Mouse (Mus musculus): ENCODE results near the gene Pcgf5. TPM values are rescaled to one million over a fixed set of nuclear protein-coding genes. Genes with fewer than 3 reads are reported as not detected.
"Not testable (repeated sequence)": the region's sequence is repeated elsewhere in the genome, so short reads cannot be mapped to it uniquely, and the experiment has no call there.

The Pcgf5 gene
- polyA plus RNA-seq, 1 experiment from 2014 or later, result 7.4 TPM

DNA sequence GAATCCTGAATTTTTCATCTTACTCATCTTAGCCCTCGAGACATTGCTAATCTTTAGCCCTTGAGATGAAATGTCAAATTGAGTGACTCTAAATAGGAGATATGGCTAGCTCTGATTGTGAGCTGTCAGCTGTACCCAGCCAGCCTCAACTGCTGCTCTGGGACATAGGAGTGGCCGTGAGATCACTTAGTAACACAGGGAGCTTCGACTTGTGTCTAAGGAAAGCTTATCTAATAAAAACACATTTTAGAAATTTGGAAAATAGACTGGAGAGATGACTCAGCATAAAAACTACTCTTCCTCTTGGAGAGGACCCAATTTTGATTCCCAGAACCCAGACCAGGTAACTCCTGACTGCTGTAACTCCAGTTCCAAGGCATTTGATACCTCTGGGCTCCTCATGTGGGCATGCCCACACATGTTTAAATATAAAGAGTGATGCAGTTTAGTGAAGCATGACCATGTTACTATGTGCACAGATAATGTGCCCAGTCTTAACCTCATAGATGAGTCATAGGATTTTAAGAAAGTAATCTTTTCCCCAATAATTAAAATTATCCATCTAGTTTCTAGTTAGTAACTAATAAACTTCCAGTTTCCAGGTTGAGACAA lies 103.0 kb downstream of the Pcgf5 start:
- no peak overlapping the region for H3K4me3 ChIP-seq
- no peaks in the 10 kb centered on the region for H3K36me3 ChIP-seq
- H3K4me2 ChIP-seq, result no peak overlapping the region
- no peak overlapping the region for H3K9ac ChIP-seq
- no peaks in the 10 kb centered on the region for H3K4me1 ChIP-seq
- H3K27ac ChIP-seq, result no peak overlapping the region
- no peaks in the 10 kb centered on the region for H3K27me3 ChIP-seq
- ATAC-seq (ENCODE audit: insufficient number of reproducible peaks, insufficient read depth, low FRiP score, low TSS enrichment, low read depth), result no peak
- H3K9me3 ChIP-seq, result no peaks in the 10 kb centered on the region; the same call in 1 of the 2 replicates
- 76% methylated on average over 3 of the region's 3 CpGs for WGBS

- Histone ChIP-seq H3K4me1 (no peaks in the 10 kb centered on the region), H3K9ac (no peak overlapping the region), H3K4me2 (no peak overlapping the region), H3K4me3 (no peak overlapping the region), H3K27ac (no peak overlapping the region), H3K36me3 (no peaks in the 10 kb centered on the region), H3K9me3 (no peaks in the 10 kb centered on the region; the same call in 1 of the 2 replicates), H3K27me3 (no peaks in the 10 kb centered on the region)
- 52% methylated on average over 5 of the region's 5 CpGs for WGBS
- ATAC-seq (ENCODE audit: insufficient number of reproducible peaks, insufficient read depth, low FRiP score, low TSS enrichment, low read depth), result no peak
These were observed 103.6 kb downstream of the Pcgf5 start for GRCm38 (mm10) chr19:36451731-36452130.

DNA sequence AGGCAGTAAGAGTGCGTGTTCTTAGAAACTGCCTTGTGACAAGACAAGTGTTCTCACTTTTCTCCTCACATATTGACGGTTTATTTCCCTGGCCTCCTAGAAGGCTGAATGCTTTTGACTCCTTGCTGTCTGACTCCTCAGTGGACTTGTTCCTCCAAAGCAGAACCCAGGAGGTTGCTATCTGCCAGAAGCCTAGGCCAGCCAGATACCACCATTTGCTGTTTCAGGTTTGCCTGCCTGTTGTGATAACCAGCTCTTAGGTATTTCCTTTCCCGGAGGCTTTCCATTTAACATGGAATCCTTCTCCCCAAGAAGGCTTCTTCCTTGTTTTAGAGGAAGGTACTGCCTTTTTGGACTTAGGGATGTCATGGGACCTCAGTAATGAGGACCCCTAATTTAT lies 104.1 kb downstream of the Pcgf5 start:
- ATAC-seq (ENCODE audit: insufficient number of reproducible peaks, insufficient read depth, low FRiP score, low TSS enrichment, low read depth); H3K4me1 ChIP-seq; H3K36me3 ChIP-seq; H3K9me3 ChIP-seq; H3K9ac ChIP-seq; H3K4me3 ChIP-seq; H3K27me3 ChIP-seq; H3K27ac ChIP-seq; H3K4me2 ChIP-seq: not testable (repeated sequence)
- 72% methylated on average over 3 of the region's 3 CpGs for WGBS

- Histone ChIP-seq H3K4me1 (no peaks in the 10 kb centered on the region), H3K27ac (no peak overlapping the region), H3K4me2 (no peak overlapping the region), H3K27me3 (no peaks in the 10 kb centered on the region), H3K9me3 (no peaks in the 10 kb centered on the region; the same call in 1 of the 2 replicates), H3K36me3 (no peaks in the 10 kb centered on the region), H3K9ac (no peak overlapping the region), H3K4me3 (no peak overlapping the region)
- ATAC-seq (ENCODE audit: insufficient number of reproducible peaks, insufficient read depth, low FRiP score, low TSS enrichment, low read depth), result no peak
- WGBS, result 84% methylated on average over 4 of the region's 4 CpGs
These were observed 105.3 kb downstream of the Pcgf5 start for GRCm38 (mm10) chr19:36453451-36453850.

DNA sequence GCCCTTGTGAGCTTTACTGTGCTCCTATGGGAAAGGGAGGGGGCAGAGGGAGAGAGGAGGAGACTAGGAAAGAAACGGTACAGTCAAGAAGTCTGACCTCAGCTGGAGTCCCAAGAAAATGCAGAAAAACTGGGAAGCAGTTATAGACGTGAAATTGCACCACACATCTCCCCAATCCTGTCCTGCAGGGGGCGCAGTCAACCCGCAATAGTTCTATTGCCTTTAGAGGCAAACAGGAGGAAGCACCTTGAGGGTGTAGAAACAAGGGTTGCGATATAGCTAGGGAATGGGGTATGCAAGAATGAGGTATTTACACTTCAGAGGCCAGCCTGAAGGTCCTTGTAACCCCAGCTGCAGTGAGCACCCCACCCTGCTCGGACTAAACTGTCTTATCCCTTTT lies 122.0 kb downstream of the Pcgf5 start:
- Histone ChIP-seq H3K4me3 (no peak overlapping the region), H3K27me3 (no peaks in the 10 kb centered on the region), H3K9ac (no peak overlapping the region), H3K4me1 (no peaks in the 10 kb centered on the region), H3K4me2 (no peak overlapping the region), H3K36me3 (no peaks in the 10 kb centered on the region), H3K27ac (no peak overlapping the region), H3K9me3 (no peaks in the 10 kb centered on the region)
- ATAC-seq (ENCODE audit: insufficient number of reproducible peaks, insufficient read depth, low FRiP score, low TSS enrichment, low read depth), result no peak
- WGBS, result 14% methylated on average over 6 of the region's 6 CpGs

- H3K36me3 ChIP-seq, result no peaks in the 10 kb centered on the region
- WGBS, result 82% methylated on average over 3 of the region's 3 CpGs
- no peak overlapping the region for H3K4me3 ChIP-seq
- no peaks in the 10 kb centered on the region for H3K9me3 ChIP-seq
- ATAC-seq (ENCODE audit: insufficient number of reproducible peaks, insufficient read depth, low FRiP score, low TSS enrichment, low read depth), result no peak
- H3K4me2 ChIP-seq, result no peak overlapping the region
- H3K27ac ChIP-seq, result no peak overlapping the region
- no peaks in the 10 kb centered on the region for H3K4me1 ChIP-seq
- H3K27me3 ChIP-seq, result no peaks in the 10 kb centered on the region
- H3K9ac ChIP-seq, result no peak overlapping the region
These were observed 123.2 kb downstream of the Pcgf5 start for GRCm38 (mm10) chr19:36471325-36471724.

GRCm38 (mm10) chr19:36476596-36476995 lies 128.5 kb downstream of the Pcgf5 start:
- H3K27ac ChIP-seq, result no peak overlapping the region
- H3K4me3 ChIP-seq, result no peak overlapping the region
- no peak overlapping the region for H3K9ac ChIP-seq
- 97% methylated on average over 4 of the region's 4 CpGs for WGBS
- H3K4me2 ChIP-seq, result no peak overlapping the region
- peaks cover 8% of the 10 kb centered on the region; the same call in 1 of the 2 replicates for H3K4me1 ChIP-seq
- no peaks in the 10 kb centered on the region for H3K9me3 ChIP-seq
- H3K36me3 ChIP-seq, result no peaks in the 10 kb centered on the region
- ATAC-seq (ENCODE audit: insufficient number of reproducible peaks, insufficient read depth, low FRiP score, low TSS enrichment, low read depth), result no peak
- no peaks in the 10 kb centered on the region for H3K27me3 ChIP-seq

DNA sequence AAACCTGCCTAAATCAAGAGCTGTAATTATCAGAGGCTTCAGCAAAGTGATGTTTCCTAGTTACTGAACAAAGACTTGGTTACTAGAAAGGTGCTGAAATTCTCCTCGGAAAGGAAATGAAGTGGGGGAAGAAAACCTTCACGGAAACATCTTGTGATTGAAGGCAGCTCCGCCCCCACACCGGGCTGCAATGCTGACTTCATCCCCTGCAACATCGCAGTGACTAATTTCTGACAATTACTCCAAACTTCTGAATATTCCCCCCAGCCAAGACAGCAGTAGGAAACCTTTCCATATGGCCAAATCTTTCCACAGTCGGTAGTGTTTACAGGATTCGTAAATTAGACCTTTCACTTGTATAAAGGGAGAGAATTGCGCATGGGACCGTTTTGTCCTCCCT lies 129.0 kb downstream of the Pcgf5 start:
- Histone ChIP-seq H3K27ac (no peak overlapping the region), H3K9me3 (no peaks in the 10 kb centered on the region), H3K4me2 (peak overlapping the region; percentile 24; the same call in 1 of the 2 replicates), H3K9ac (no peak overlapping the region), H3K4me3 (no peak overlapping the region), H3K36me3 (no peaks in the 10 kb centered on the region), H3K27me3 (no peaks in the 10 kb centered on the region), H3K4me1 (peaks cover 8% of the 10 kb centered on the region; the same call in 1 of the 2 replicates)
- no peak for ATAC-seq (ENCODE audit: insufficient number of reproducible peaks, insufficient read depth, low FRiP score, low TSS enrichment, low read depth)
- 48% methylated on average over 9 of the region's 9 CpGs for WGBS

- no peak for ATAC-seq (ENCODE audit: insufficient number of reproducible peaks, insufficient read depth, low FRiP score, low TSS enrichment, low read depth)
- Histone ChIP-seq H3K4me3 (no peak overlapping the region), H3K4me1 (peaks cover 8% of the 10 kb centered on the region; the same call in 1 of the 2 replicates), H3K9me3 (no peaks in the 10 kb centered on the region), H3K9ac (no peak overlapping the region), H3K4me2 (peak overlapping the region; percentile 24; the same call in 1 of the 2 replicates), H3K27ac (no peak overlapping the region), H3K27me3 (no peaks in the 10 kb centered on the region), H3K36me3 (no peaks in the 10 kb centered on the region)
- 68% methylated on average over 5 of the region's 5 CpGs for WGBS
These were observed 129.6 kb downstream of the Pcgf5 start for GRCm38 (mm10) chr19:36477684-36478083.

DNA sequence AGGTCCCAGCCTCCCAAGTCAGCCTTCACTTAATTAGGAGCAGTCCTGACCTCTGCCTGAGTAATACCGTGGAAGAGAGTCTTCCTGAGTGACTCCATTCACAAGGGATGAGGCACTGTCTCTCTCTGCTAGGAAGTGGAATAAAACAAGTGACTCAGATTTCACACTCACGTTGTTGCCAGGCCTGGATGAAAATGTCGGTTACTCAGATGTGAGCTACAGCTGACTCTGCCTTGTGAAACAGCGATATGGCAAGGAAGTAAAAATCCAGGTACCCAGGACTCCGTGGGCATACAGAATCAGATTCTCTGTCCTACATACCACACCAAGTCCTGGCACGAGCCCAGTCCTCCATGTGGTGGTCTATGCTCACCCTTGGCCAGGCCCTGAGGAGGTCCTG lies 142.8 kb downstream of the Pcgf5 start:
- H3K27ac ChIP-seq, result no peak overlapping the region
- H3K4me2 ChIP-seq, result no peak overlapping the region
- H3K4me1 ChIP-seq, result no peaks in the 10 kb centered on the region
- no peak for ATAC-seq (ENCODE audit: insufficient number of reproducible peaks, insufficient read depth, low FRiP score, low TSS enrichment, low read depth)
- H3K9me3 ChIP-seq, result no peaks in the 10 kb centered on the region
- no peak overlapping the region for H3K9ac ChIP-seq
- no peaks in the 10 kb centered on the region for H3K27me3 ChIP-seq
- no peak overlapping the region for H3K4me3 ChIP-seq
- WGBS, result 64% methylated on average over 6 of the region's 6 CpGs
- no peaks in the 10 kb centered on the region for H3K36me3 ChIP-seq

GRCm38 (mm10) chr19:36495555-36495954 lies 147.4 kb downstream of the Pcgf5 start:
- no peaks in the 10 kb centered on the region for H3K9me3 ChIP-seq
- no peak overlapping the region for H3K4me2 ChIP-seq
- H3K4me3 ChIP-seq, result no peak overlapping the region
- H3K9ac ChIP-seq, result no peak overlapping the region
- no peaks in the 10 kb centered on the region for H3K36me3 ChIP-seq
- WGBS, result 63% methylated on average over 3 of the region's 3 CpGs
- ATAC-seq (ENCODE audit: insufficient number of reproducible peaks, insufficient read depth, low FRiP score, low TSS enrichment, low read depth), result no peak
- no peaks in the 10 kb centered on the region for H3K4me1 ChIP-seq
- no peak overlapping the region for H3K27ac ChIP-seq
- no peaks in the 10 kb centered on the region for H3K27me3 ChIP-seq

GRCm38 (mm10) chr19:36496532-36496931 lies 148.4 kb downstream of the Pcgf5 start:
- no peak for ATAC-seq (ENCODE audit: insufficient number of reproducible peaks, insufficient read depth, low FRiP score, low TSS enrichment, low read depth)
- no peak overlapping the region for H3K4me2 ChIP-seq
- H3K4me3 ChIP-seq, result no peak overlapping the region
- H3K9me3 ChIP-seq, result no peaks in the 10 kb centered on the region
- H3K27ac ChIP-seq, result no peak overlapping the region
- no peaks in the 10 kb centered on the region for H3K27me3 ChIP-seq
- no peak overlapping the region for H3K9ac ChIP-seq
- H3K4me1 ChIP-seq, result no peaks in the 10 kb centered on the region
- WGBS, result 76% methylated on average over 4 of the region's 4 CpGs
- H3K36me3 ChIP-seq, result no peaks in the 10 kb centered on the region
